ENCODE assay signal across 9 mouse cellular contexts in genomic region chr3:104794953-104795470, GRCm38 (mm10). TPM values are rescaled to one million over a fixed set of nuclear protein-coding genes. Genes with fewer than 3 reads are reported as not detected.
A peak's percentile ranks its signal among the peaks of the same experiment; 100 is the strongest.
DNase-seq lines count a peak whose midpoint lies in the region; ATAC-seq and TF ChIP-seq lines count a peak whose summit lies in the region.
"Had no signal": no experiment of that assay in that cellular context is flagged by ENCODE, and none has a peak within 500 bp of the region (broad histone marks: within the 10 kb centered on the region; RNA-seq: fewer than 3 reads in every experiment).

No protein-coding gene starts in this region.

- H3K27ac ChIP-seq in kidney, adult 2 months (ENCODE audit: insufficient read depth, low read depth, low read length): 0 out of 2 replicates have a peak overlapping the region, but pooled peaks have one; percentile 7
- peak overlapping the region; percentile 54; the same call in 1 of the 2 replicates for H3K27ac ChIP-seq in ES-E14 (ENCODE audit: insufficient read depth, low read depth, low read length, poor library complexity, severe bottlenecking)
- peak overlapping the region; percentile 61 for H3K27ac ChIP-seq in embryonic facial prominence, embryonic 11.5 days (replicated peaks; ENCODE audit: low read depth, low read length)
- peak overlapping the region; percentile 87 for H3K27ac ChIP-seq in limb, embryonic 13.5 days
- H3K27ac ChIP-seq: left cerebral cortex, adult 2 months had no signal

- H3K4me1 ChIP-seq in kidney, adult 2 months (ENCODE audit: control insufficient read depth, insufficient read depth, low read length): peaks cover 29% of the 10 kb centered on the region; the same call in 1 of the 2 replicates
- peaks cover 14 to 47% of the 10 kb centered on the region in 2 experiments for H3K4me1 ChIP-seq in ES-E14 (ENCODE audit: control insufficient read depth in 2 of 2, insufficient read depth in 2 of 2, low read length in 2 of 2, poor library complexity in 1 of 2)
- peaks cover 12% of the 10 kb centered on the region for H3K4me1 ChIP-seq in embryonic facial prominence, embryonic 11.5 days (ENCODE audit: control insufficient read depth, insufficient read depth, low read length)
- peaks cover 66% of the 10 kb centered on the region for H3K4me1 ChIP-seq in limb, embryonic 13.5 days

- no peak for ATAC-seq in embryonic facial prominence, embryonic 11.5 days (replicated peaks; ENCODE audit: insufficient number of reproducible peaks, low FRiP score, low TSS enrichment, low read depth)
- no peak for ATAC-seq in limb, embryonic 13.5 days (ENCODE audit: low FRiP score, low read depth)
- ATAC-seq in megakaryocyte, adult 5-6 weeks (ENCODE audit: poor library complexity, severe bottlenecking): no peak

- no peak for DNase-seq in kidney, adult 2 months
- DNase-seq in kidney, postnatal 14 days: no peak
- no peak for DNase-seq in ES-E14 (ENCODE audit: low read depth, low spot score)
- no peak for DNase-seq in embryonic facial prominence, embryonic 11.5 days (ENCODE audit: low spot score)
- no peak for DNase-seq in adrenal gland, postnatal 10 days
- DNase-seq in urinary bladder, postnatal 4 days (ENCODE audit: low spot score in 2 of 2): no peak

- WGBS in kidney, adult 2 months: 55% methylated on average over 12 of the region's 12 CpGs
- WGBS in embryonic facial prominence, embryonic 11.5 days: 54% methylated on average over 12 of the region's 12 CpGs
- WGBS in limb, embryonic 13.5 days: 50% methylated on average over 12 of the region's 12 CpGs

- no peaks in the 10 kb centered on the region for H3K36me3 ChIP-seq in kidney, adult 2 months (ENCODE audit: control insufficient read depth, insufficient read depth, low read length)
- peaks cover 54% of the 10 kb centered on the region for H3K36me3 ChIP-seq in ES-E14 (ENCODE audit: control insufficient read depth, insufficient read depth, low read length, poor library complexity, severe bottlenecking)
- no peaks in the 10 kb centered on the region; the same call in 1 of the 2 replicates for H3K36me3 ChIP-seq in embryonic facial prominence, embryonic 11.5 days (replicated peaks; ENCODE audit: control insufficient read depth, insufficient read depth, low read depth, low read length)
- peaks cover 78% of the 10 kb centered on the region for H3K36me3 ChIP-seq in limb, embryonic 13.5 days

- in situ Hi-C loops in ES-E14 (cut with MboI; ENCODE audit: low sequenced_read_pairs in 2 of 2, unreplicated experiment in 2 of 2): no loop called here

- H3K27me3 ChIP-seq in kidney, adult 2 months (replicated peaks; ENCODE audit: control insufficient read depth, insufficient read depth, low read length): no peaks in the 10 kb centered on the region
- no peaks in the 10 kb centered on the region for H3K27me3 ChIP-seq in embryonic facial prominence, embryonic 11.5 days (ENCODE audit: control insufficient read depth, insufficient read depth, low read length)
- no peaks in the 10 kb centered on the region for H3K27me3 ChIP-seq in limb, embryonic 13.5 days

- no peak for TF ChIP-seq CTCF in kidney, adult 2 months (conservative IDR thresholded peaks at IDR 0.05; ENCODE audit: insufficient read depth, insufficient read length, low read depth, low read length)

- no peak overlapping the region; the same call in 1 of the 2 replicates for H3K9ac ChIP-seq in ES-E14 (ENCODE audit: insufficient read depth, low read depth, low read length, poor library complexity, severe bottlenecking)
- no peak overlapping the region for H3K9ac ChIP-seq in embryonic facial prominence, embryonic 11.5 days (replicated peaks; ENCODE audit: low read length)
- H3K9ac ChIP-seq in limb, embryonic 13.5 days: peak overlapping the region; percentile 31; the same call in 1 of the 2 replicates

- H3K4me2 ChIP-seq in embryonic facial prominence, embryonic 11.5 days (ENCODE audit: low read depth, low read length): no peak overlapping the region
- peak overlapping the region; percentile 41; the same call in 1 of the 2 replicates for H3K4me2 ChIP-seq in limb, embryonic 13.5 days (replicated peaks)

- H3K4me3 ChIP-seq in kidney, adult 2 months (ENCODE audit: insufficient read depth, low read depth, low read length): no peak overlapping the region
- H3K4me3 ChIP-seq in ES-E14 (ENCODE audit: insufficient read depth in 1 of 2, low read depth in 1 of 2, low read length in 2 of 2, poor library complexity in 1 of 2, severe bottlenecking in 1 of 2): peak overlapping the region; percentile 1 to 15; a peak in 1 of 4 replicates
- H3K4me3 ChIP-seq in embryonic facial prominence, embryonic 11.5 days (ENCODE audit: low read depth, low read length): no peak overlapping the region
- no peak overlapping the region for H3K4me3 ChIP-seq in limb, embryonic 13.5 days
- H3K4me3 ChIP-seq: left cerebral cortex, adult 2 months had no signal

- no peak for TF ChIP-seq POLR2A in kidney, adult 2 months (IDR thresholded peaks at IDR 0.05; ENCODE audit: low read depth, low read length)

- no peaks in the 10 kb centered on the region for H3K9me3 ChIP-seq in ES-E14 (ENCODE audit: control insufficient read depth, insufficient read depth, low read depth, low read length)
- H3K9me3 ChIP-seq in embryonic facial prominence, embryonic 11.5 days (replicated peaks; ENCODE audit: control insufficient read depth, low read length): no peaks in the 10 kb centered on the region
- no peaks in the 10 kb centered on the region for H3K9me3 ChIP-seq in limb, embryonic 13.5 days

TF ChIP-seq in ES-E14, 5 proteins besides CTCF, POLR2A, EP300 and RAD21:
- TF ChIP-seq MAFK (IDR thresholded peaks at IDR 0.05; ENCODE audit: insufficient read depth, low read depth, low read length) (no peak), ZNF384 (IDR thresholded peaks at IDR 0.05; ENCODE audit: low read depth, low read length) (peak; percentile 73; the same call in 1 of the 2 replicates)

RNA-seq across cellular contexts. Expression of gene Rhoc, which starts 6.8 kb away (rescaled TPM):
- 75.7 and 87.2 TPM in 2 replicates for polyA plus RNA-seq in kidney, adult 2 months (2012; rRNA removed)
- total RNA-seq in ES-E14 (2012; rRNA removed): 70.9 and 99.9 TPM in 2 replicates
- polyA plus RNA-seq in embryonic facial prominence, embryonic 11.5 days (2014; fragmentation: Nextera tagmentation; extraction: Ambion mirVana): 127 and 129 TPM in 2 replicates
- polyA plus RNA-seq in limb, embryonic 13.5 days (2015; fragmentation: Nextera tagmentation; extraction: Ambion mirVana): 196 and 197 TPM in 2 replicates
- 100 to 1,000 TPM; 156 to 166 TPM for total RNA-seq in adrenal gland, postnatal 10 days (2021)
- 1.4 and 2.1 TPM in 2 replicates for total RNA-seq in megakaryocyte, adult 5-6 weeks (2015)
- total RNA-seq in megakaryocyte, adult 5-6 weeks (2017): 2.9 and 3.7 TPM in 2 replicates

RNA-seq across cellular contexts. Expression of gene Fam19a3, which starts 13.4 kb away (rescaled TPM):
- 0.35 and 0.45 TPM in 2 replicates for polyA plus RNA-seq in kidney, adult 2 months (2012; rRNA removed)
- 0.13 and 0.16 TPM in 2 replicates for total RNA-seq in ES-E14 (2012; rRNA removed)
- polyA plus RNA-seq in embryonic facial prominence, embryonic 11.5 days (2014; fragmentation: Nextera tagmentation; extraction: Ambion mirVana): 0.13 TPM in 1 of 2 replicates, not detected in the other
- 0.23 and 0.26 TPM in 2 replicates for polyA plus RNA-seq in limb, embryonic 13.5 days (2015; fragmentation: Nextera tagmentation; extraction: Ambion mirVana)
- 1 to 10 TPM in 1 of 2 experiments, under 1 TPM in 1; 0.72 to 1.2 TPM for total RNA-seq in adrenal gland, postnatal 10 days (2021)
- 0.16 TPM in 1 of 2 replicates, not detected in the other for total RNA-seq in megakaryocyte, adult 5-6 weeks (2015)
- total RNA-seq in megakaryocyte, adult 5-6 weeks (2017): 0.04 TPM in 1 of 2 replicates, not detected in the other

RNA-seq across cellular contexts. Expression of gene Ppm1j, which starts 14.2 kb away (rescaled TPM):
- 3.4 and 4.0 TPM in 2 replicates for polyA plus RNA-seq in kidney, adult 2 months (2012; rRNA removed)
- total RNA-seq in ES-E14 (2012; rRNA removed): 25.7 and 49.6 TPM in 2 replicates
- 1.2 and 2.1 TPM in 2 replicates for polyA plus RNA-seq in embryonic facial prominence, embryonic 11.5 days (2014; fragmentation: Nextera tagmentation; extraction: Ambion mirVana)
- 2.8 and 3.4 TPM in 2 replicates for polyA plus RNA-seq in limb, embryonic 13.5 days (2015; fragmentation: Nextera tagmentation; extraction: Ambion mirVana)
- total RNA-seq in adrenal gland, postnatal 10 days (2021): 10 to 100 TPM in 1 of 2 experiments, 1 to 10 TPM in 1; 6.7 to 10.1 TPM
- total RNA-seq in megakaryocyte, adult 5-6 weeks (2015): 0.41 and 0.56 TPM in 2 replicates
- total RNA-seq in megakaryocyte, adult 5-6 weeks (2017): 0.24 and 0.44 TPM in 2 replicates

RNA-seq across cellular contexts. Expression of gene Mov10, which starts 23.4 kb away (rescaled TPM):
- 14.1 and 14.2 TPM in 2 replicates for polyA plus RNA-seq in kidney, adult 2 months (2012; rRNA removed)
- 37.5 and 55.5 TPM in 2 replicates for total RNA-seq in ES-E14 (2012; rRNA removed)
- 36.4 and 47.8 TPM in 2 replicates for polyA plus RNA-seq in embryonic facial prominence, embryonic 11.5 days (2014; fragmentation: Nextera tagmentation; extraction: Ambion mirVana)
- 71.7 and 74.9 TPM in 2 replicates for polyA plus RNA-seq in limb, embryonic 13.5 days (2015; fragmentation: Nextera tagmentation; extraction: Ambion mirVana)
- total RNA-seq in adrenal gland, postnatal 10 days (2021): 10 to 100 TPM; 29.8 to 30.0 TPM
- total RNA-seq in megakaryocyte, adult 5-6 weeks (2015): 8.3 and 8.4 TPM in 2 replicates
- 3.8 TPM in 2 replicates for total RNA-seq in megakaryocyte, adult 5-6 weeks (2017)

Comparison
In these comparisons a context has a peak if more than half of its experiments do, and no peak if none do; other contexts are left out.
1. H3K27ac ChIP-seq: peak in every context shown above with its lines; median percentile 87 in limb, embryonic 13.5 days; 61 in embryonic facial prominence, embryonic 11.5 days; 54 in ES-E14; 7 in kidney, adult 2 months.
2. H3K4me3 ChIP-seq: peak in ES-E14 (2 of 2); none in kidney, adult 2 months (single experiment), embryonic facial prominence, embryonic 11.5 days (single experiment) and limb, embryonic 13.5 days (single experiment).
3. RNA of gene Rhoc, which starts 6.8 kb away (total RNA-seq): 156 to 166 TPM in adrenal gland, postnatal 10 days and 70.9 to 99.9 TPM in ES-E14; 1.4 to 3.7 TPM in megakaryocyte, adult 5-6 weeks; every median in the first group is over 10 times any median in the second.
4. RNA of gene Ppm1j, which starts 14.2 kb away (total RNA-seq): 25.7 to 49.6 TPM in ES-E14 and 6.7 to 10.1 TPM in adrenal gland, postnatal 10 days; 0.24 to 0.56 TPM in megakaryocyte, adult 5-6 weeks; every median in the first group is over 4 times any median in the second.